Mouse (Mus musculus) c-Kit-positive CD71-positive TER-119-negative erythroid progenitor cells, embryonic 14.5 days (primary cell): ENCODE data around the gene Ifi44.

Experiments
- DNase-seq: peaks from one replicate; pipeline ENCODE4 v3.0.0-alpha.2; 2013; ENCODE audit warnings: low read depth

The Ifi44 gene

DNA sequence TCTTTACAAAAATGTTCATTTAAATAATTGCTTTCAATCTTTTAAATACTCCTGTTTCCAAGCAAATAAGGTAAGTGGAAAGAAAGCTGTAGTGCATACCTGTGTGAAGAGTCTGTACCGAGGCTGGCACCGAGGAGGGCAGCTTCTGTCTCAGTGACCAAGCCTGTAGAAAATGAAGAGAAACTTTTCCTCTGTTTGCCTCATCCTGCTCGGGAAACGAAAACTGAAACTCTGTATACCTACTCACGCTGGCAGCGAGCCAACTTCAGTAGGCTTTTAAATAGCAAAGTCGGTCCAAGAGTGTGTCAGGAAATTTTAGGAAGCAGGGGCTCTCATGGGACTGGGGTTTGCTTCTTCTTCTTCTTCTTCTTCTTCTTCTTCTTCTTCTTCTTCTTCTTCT lies at the start of gene Ifi44:
TSS of gene Ifi44 (minus strand) at position 224 of the 400 bp plus-strand sequence.
- no peak for DNase-seq

DNA sequence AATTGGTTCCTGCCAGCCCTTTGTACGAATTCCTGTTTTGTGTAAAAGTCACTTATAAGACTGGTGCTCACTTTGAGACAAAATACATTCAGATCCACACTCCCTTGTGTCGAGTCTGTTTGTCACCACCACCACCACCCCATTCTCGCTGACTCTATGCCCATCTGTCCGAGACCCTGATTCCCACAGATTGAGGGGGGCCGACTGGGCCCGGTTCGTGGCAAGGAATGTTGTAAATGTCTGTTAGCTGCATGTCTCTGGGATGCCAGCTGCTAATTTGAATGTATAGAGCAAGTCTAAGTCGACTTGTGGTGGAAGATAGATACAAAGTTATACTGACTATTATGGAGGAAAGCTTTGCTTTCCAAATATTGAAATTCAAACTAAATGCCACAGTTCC lies 38.9 kb upstream of the Ifi44 start:
- no peak for DNase-seq

- DNase-seq, result no peak
Measured at GRCm38 (mm10) chr3:151775089-151775488, 25.3 kb upstream of the Ifi44 start.

GRCm38 (mm10) chr3:151771074-151771473 lies 21.3 kb upstream of the Ifi44 start:
- peak; percentile 3 for DNase-seq

GRCm38 (mm10) chr3:151748514-151748913 lies 1.2 kb downstream of the Ifi44 start:
- DNase-seq, result no peak

- no peak for DNase-seq
Measured at GRCm38 (mm10) chr3:151746058-151746457, 3.7 kb downstream of the Ifi44 start.

DNA sequence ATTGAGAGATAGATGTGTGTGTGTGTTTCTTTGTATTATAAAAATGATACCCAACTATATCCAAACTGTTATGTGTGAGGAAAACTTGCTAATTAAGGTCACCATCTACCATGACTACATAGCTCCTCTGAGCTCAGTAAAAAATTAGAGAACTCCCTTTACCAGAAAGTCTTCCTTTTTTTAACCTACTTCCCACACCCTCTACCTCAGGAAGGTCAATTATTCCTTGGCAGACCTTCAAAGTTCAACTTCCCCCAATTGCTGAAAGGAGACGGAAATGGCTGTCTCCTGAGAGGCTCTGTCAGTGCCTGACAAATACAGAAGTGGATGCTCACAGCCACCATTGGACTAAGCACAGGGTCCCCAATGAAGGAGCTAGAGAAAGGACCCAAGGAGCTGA lies 7.5 kb downstream of the Ifi44 start:
- DNase-seq, result no peak

DNA sequence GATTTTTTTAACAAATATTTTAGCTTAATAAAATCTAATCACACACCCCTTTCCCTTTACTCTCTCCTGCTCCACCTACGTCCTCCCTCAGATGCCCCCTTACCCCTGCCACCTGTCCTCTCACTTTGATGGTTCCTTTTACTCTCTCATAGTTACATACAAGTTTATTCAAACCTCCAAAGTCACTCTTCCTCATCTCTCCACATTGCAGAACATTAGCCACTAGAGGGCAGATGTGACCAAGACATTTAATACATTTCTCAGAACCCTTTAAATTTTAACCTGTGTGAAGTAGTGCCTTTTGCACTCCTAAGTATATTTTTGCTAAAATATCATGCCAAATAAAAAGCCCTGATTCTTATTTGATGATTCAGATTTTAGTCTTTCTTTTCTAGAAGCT lies 33.5 kb downstream of the Ifi44 start:
- DNase-seq, result peak; percentile 1

- DNase-seq, result no peak
Measured at GRCm38 (mm10) chr3:151707335-151707734, 42.4 kb downstream of the Ifi44 start.
